16 mouse cellular contexts compared by ENCODE assay signal in the genomic region with DNA sequence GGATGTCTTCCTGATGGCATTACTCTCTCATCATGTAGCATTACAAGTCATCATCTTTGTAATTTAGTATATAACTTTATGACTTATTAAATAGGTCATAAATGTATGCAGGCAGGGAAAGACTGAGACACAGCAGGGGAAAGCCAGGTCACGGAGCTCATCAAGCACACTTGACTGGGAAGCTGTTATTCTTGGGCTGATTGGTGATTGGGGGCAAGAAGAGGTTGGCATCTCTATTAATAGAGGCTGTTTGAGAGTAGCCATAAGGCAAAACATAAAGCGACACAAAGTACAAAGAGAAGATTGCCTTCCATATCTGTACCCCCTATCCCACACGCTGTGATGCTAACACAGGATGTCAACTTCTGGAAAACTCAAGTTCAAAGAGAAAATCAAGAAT.
"Had no signal": no experiment of that assay in that cellular context is flagged by ENCODE, and none has a peak within 500 bp of the region (broad histone marks: within the 10 kb centered on the region; RNA-seq: fewer than 3 reads in every experiment).

No protein-coding gene starts in this region.

- ATAC-seq: liver, postnatal 0 days; lung, postnatal 0 days; midbrain, embryonic 13.5 days had no signal

- H3K4me1 ChIP-seq: midbrain, embryonic 13.5 days; stomach, embryonic 15.5 days had no signal

- H3K9me3 ChIP-seq: kidney, embryonic 15.5 days; midbrain, embryonic 13.5 days; stomach, embryonic 15.5 days had no signal

- H3K27ac ChIP-seq: kidney, embryonic 15.5 days; left cerebral cortex, adult 2 months; liver, embryonic 14.5 days; macrophage; midbrain, embryonic 13.5 days; stomach, embryonic 15.5 days had no signal

- H3K27me3 ChIP-seq: kidney, embryonic 15.5 days; midbrain, embryonic 13.5 days; stomach, embryonic 15.5 days had no signal

- H3K9ac ChIP-seq: kidney, embryonic 15.5 days; liver, embryonic 14.5 days; liver, postnatal 0 days; lung, embryonic 14.5 days; midbrain, embryonic 13.5 days; stomach, embryonic 15.5 days had no signal

- H3K36me3 ChIP-seq: kidney, embryonic 15.5 days; midbrain, embryonic 13.5 days; stomach, embryonic 15.5 days had no signal

- H3K4me3 ChIP-seq: kidney, embryonic 15.5 days; left cerebral cortex, adult 2 months; midbrain, embryonic 13.5 days; stomach, embryonic 15.5 days had no signal

- H3K4me2 ChIP-seq: kidney, embryonic 15.5 days; lung, embryonic 14.5 days; midbrain, embryonic 13.5 days; stomach, embryonic 15.5 days had no signal

- DNase-seq: kidney, adult 8-10 months; kidney, postnatal 10 days; kidney, postnatal 36 days; layer of hippocampus, postnatal 36 days; liver, postnatal 0 days; lung, embryonic 14.5 days; right cerebral cortex, postnatal 25 days; spleen, adult 18-20 months; thymus, postnatal 25 days had no signal
